Mouse (Mus musculus): ENCODE data around the gene Foxg1.
A peak's percentile ranks its signal among the peaks of the same experiment; 100 is the strongest.

Foxg1 gene

GRCm38 (mm10) chr12:49385631-49385990, 3.2 kb downstream of the Foxg1 start:
- DNase-seq (ENCODE audit: low spot score), result peak; percentile 39

GRCm38 (mm10) chr12:49386081-49386805, 3.8 kb downstream of the Foxg1 start:
- DNase-seq (ENCODE audit: low spot score), result peak; percentile 8

GRCm38 (mm10) chr12:49387856-49388598, 5.6 kb downstream of the Foxg1 start:
- peak; percentile 4 for DNase-seq (ENCODE audit: low spot score)

- DNase-seq (ENCODE audit: low spot score), result peak; percentile 29
Observed at GRCm38 (mm10) chr12:49389666-49390065, 7.2 kb downstream of the Foxg1 start.

GRCm38 (mm10) chr12:49390257-49390656, 7.8 kb downstream of the Foxg1 start:
- peak; percentile 31 for DNase-seq (ENCODE audit: low spot score)

GRCm38 (mm10) chr12:49390926-49391304, 8.5 kb downstream of the Foxg1 start:
- DNase-seq (ENCODE audit: low spot score), result no peak

GRCm38 (mm10) chr12:49391305-49392040, 9.0 kb downstream of the Foxg1 start:
- DNase-seq (ENCODE audit: low spot score), result peak; percentile 90

GRCm38 (mm10) chr12:49392041-49392390, 9.6 kb downstream of the Foxg1 start:
- peak; percentile 14 for DNase-seq (ENCODE audit: low spot score)

GRCm38 (mm10) chr12:49392876-49393275, 10.4 kb downstream of the Foxg1 start:
- no peak for DNase-seq (ENCODE audit: low spot score)

- no peak for DNase-seq (ENCODE audit: low spot score)
Observed at GRCm38 (mm10) chr12:49393639-49394038, 11.2 kb downstream of the Foxg1 start.

- DNase-seq (ENCODE audit: low spot score), result no peak
Observed at GRCm38 (mm10) chr12:49394181-49394580, 11.7 kb downstream of the Foxg1 start.

- peak; percentile 39 for DNase-seq (ENCODE audit: low spot score)
Observed at GRCm38 (mm10) chr12:49394836-49395235, 12.4 kb downstream of the Foxg1 start.

GRCm38 (mm10) chr12:49395969-49396368, 13.5 kb downstream of the Foxg1 start:
- peak; percentile 2 for DNase-seq (ENCODE audit: low spot score)

- DNase-seq (ENCODE audit: low spot score), result no peak
Observed at GRCm38 (mm10) chr12:49396776-49397175, 14.3 kb downstream of the Foxg1 start.

GRCm38 (mm10) chr12:49397443-49398162, 15.1 kb downstream of the Foxg1 start:
- peak; percentile 3 for DNase-seq (ENCODE audit: low spot score)

GRCm38 (mm10) chr12:49398163-49398540, 15.7 kb downstream of the Foxg1 start:
- DNase-seq (ENCODE audit: low spot score), result peak; percentile 3

GRCm38 (mm10) chr12:49398636-49399035, 16.2 kb downstream of the Foxg1 start:
- no peak for DNase-seq (ENCODE audit: low spot score)

- no peak for DNase-seq (ENCODE audit: low spot score)
Observed at GRCm38 (mm10) chr12:49399611-49400010, 17.2 kb downstream of the Foxg1 start.

- no peak for DNase-seq (ENCODE audit: low spot score)
Observed at GRCm38 (mm10) chr12:49400036-49400852, 17.8 kb downstream of the Foxg1 start.

GRCm38 (mm10) chr12:49400853-49401118, 18.3 kb downstream of the Foxg1 start:
- DNase-seq (ENCODE audit: low spot score), result no peak

GRCm38 (mm10) chr12:49401119-49401795, 18.8 kb downstream of the Foxg1 start:
- peak; percentile 75 for DNase-seq (ENCODE audit: low spot score)
